Mouse (Mus musculus): ENCODE results near the gene Egflam.

DNA sequence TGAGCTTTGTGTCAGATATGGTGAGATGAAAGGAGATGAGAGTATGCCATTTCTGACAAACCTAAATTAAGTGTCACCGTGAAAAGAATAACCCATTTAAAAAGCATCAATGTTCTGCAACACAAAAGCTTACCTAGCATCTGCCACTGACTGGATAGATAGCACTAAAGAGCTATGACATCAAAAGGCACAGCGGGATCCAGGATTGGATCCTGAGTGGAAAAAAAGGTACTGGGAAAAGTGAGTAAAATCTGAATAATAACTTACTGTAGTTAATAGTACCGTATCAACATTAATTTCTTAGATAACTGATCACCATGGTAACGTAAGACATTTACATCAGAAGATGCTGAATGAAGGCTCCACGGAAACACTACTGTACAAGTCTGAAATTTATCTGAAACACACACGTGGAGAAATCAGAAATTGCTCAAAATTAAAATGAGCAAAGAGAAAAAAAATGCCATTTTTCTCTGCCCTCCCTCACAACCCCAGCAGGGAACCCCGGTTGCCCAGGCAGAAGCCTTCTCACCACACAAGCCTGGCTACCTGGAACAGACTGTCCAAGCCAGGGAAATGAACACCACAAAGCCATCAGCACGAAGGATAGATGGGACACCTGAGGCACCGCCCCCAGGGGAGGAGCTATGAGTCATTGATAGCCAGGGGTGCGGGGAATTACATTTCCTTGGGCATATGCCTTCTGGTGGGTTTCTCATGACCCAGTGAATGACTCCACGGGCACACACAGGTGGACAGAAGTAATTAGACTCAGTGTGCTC, 63.5 kb downstream of the Egflam start:
- TF ChIP-seq CTCF (IDR thresholded peaks at IDR 0.05; ENCODE audit: low read depth) (no peak), EP300 (IDR thresholded peaks at IDR 0.05; ENCODE audit: low read depth) (no peak)
